Mouse (Mus musculus) CH12.LX (cell line): ENCODE data around the gene Immp2l. TPM values are rescaled to one million over a fixed set of nuclear protein-coding genes. Genes with fewer than 3 reads are reported as not detected.

Experiments
- DNase-seq: peaks from one replicate; pipeline ENCODE4 v3.0.0-alpha.2; 2013; ENCODE audit errors: extremely low read depth
- H3K27ac ChIP-seq: 2 replicates; pipeline ENCODE4 v1.5.1; 2012; ENCODE audit warnings: low read depth, mild to moderate bottlenecking, control low read depth, moderate library complexity; ENCODE audit not compliant: insufficient read depth
- H3K27me3 ChIP-seq: replicated peaks from 2 replicates; pipeline ENCODE3; 2012; ENCODE audit warnings: inconsistent platforms
- H3K36me3 ChIP-seq, 2 experiments: replicated peaks in 1 of 2; 2 replicates each; pipeline versions ENCODE3 to v1.6.1; 2012; ENCODE audit warnings: inconsistent platforms in 1 of 2, low read length in 1 of 2, mild to moderate bottlenecking in 1 of 2, mixed read lengths in 1 of 2, moderate library complexity in 1 of 2; ENCODE audit not compliant: control insufficient read depth in 1 of 2, insufficient read depth in 1 of 2
- H3K4me1 ChIP-seq, 2 experiments: 2 replicates each; pipeline ENCODE4 v1.6.1; 2012; ENCODE audit warnings: inconsistent platforms in 1 of 2, moderate library complexity in 1 of 2; ENCODE audit not compliant: insufficient read depth in 2 of 2, control insufficient read depth in 1 of 2
- H3K4me2 ChIP-seq: 2 replicates; pipeline ENCODE4 v1.6.1; 2012; ENCODE audit warnings: low read depth, mild to moderate bottlenecking, control low read depth; ENCODE audit not compliant: poor library complexity, insufficient read depth, severe bottlenecking
- H3K4me3 ChIP-seq, 3 experiments: fragments of 150-350 bp in 1 of 3; sonication (generic) in 1 of 3; replicated peaks in 1 of 3; 2 replicates each; pipeline versions ENCODE3 to v1.5.1; 2011 to 2012; ENCODE audit warnings: low read depth in 2 of 3, low read length in 2 of 3, mild to moderate bottlenecking in 2 of 3, moderate library complexity in 2 of 3, control low read depth in 1 of 3, improper control_type of control experiment in 1 of 3, inconsistent platforms in 1 of 3, mixed read lengths in 1 of 3; ENCODE audit not compliant: poor library complexity in 1 of 3
- H3K79me2 ChIP-seq: replicated peaks from 2 replicates; pipeline ENCODE4 v1.6.1; 2012; ENCODE audit warnings: mild to moderate bottlenecking, moderate library complexity; ENCODE audit not compliant: control insufficient read depth, poor library complexity, insufficient read depth, severe bottlenecking; ENCODE audit errors: extremely low read depth
- H3K9ac ChIP-seq: 2 replicates; pipeline ENCODE4 v1.6.1; 2012; ENCODE audit warnings: low read depth, mild to moderate bottlenecking, control low read depth, moderate library complexity; ENCODE audit not compliant: insufficient read depth
- H3K9me3 ChIP-seq: replicated peaks from 2 replicates; pipeline ENCODE3; 2012; ENCODE audit warnings: low read length, inconsistent platforms, mixed read lengths
- BHLHE40 ChIP-seq: IDR thresholded peaks from 2 replicates; pipeline ENCODE4 v1.6.1; 2011; ENCODE audit warnings: mild to moderate bottlenecking, low read depth, low read length, improper control_type of control experiment
- CHD1 ChIP-seq: IDR thresholded peaks from 2 replicates; pipeline ENCODE4 v1.6.1; 2012; ENCODE audit warnings: low read depth, low read length, improper control_type of control experiment, inconsistent platforms
- CHD2 ChIP-seq: IDR thresholded peaks from 2 replicates; pipeline ENCODE4 v1.6.1; 2011; ENCODE audit warnings: low read length, improper control_type of control experiment
- E2F4 ChIP-seq: IDR thresholded peaks from 2 replicates; pipeline ENCODE4 v1.6.1; 2011; ENCODE audit warnings: low read depth, low read length, improper control_type of control experiment; ENCODE audit not compliant: insufficient replicate concordance
- EP300 ChIP-seq: IDR thresholded peaks from 2 replicates; pipeline ENCODE4 v1.6.1; 2011; ENCODE audit warnings: low read length, improper control_type of control experiment
- ETS1 ChIP-seq: conservative IDR thresholded peaks from 2 replicates; pipeline ENCODE4 v1.6.1; 2012; ENCODE audit warnings: low read depth, mild to moderate bottlenecking, inconsistent platforms, low read length, improper control_type of control experiment, moderate library complexity
- GABPA ChIP-seq: IDR thresholded peaks from 2 replicates; pipeline ENCODE4 v1.6.1; 2012; ENCODE audit warnings: low read depth, low read length, improper control_type of control experiment, inconsistent platforms; ENCODE audit not compliant: insufficient replicate concordance
- HCFC1 ChIP-seq: IDR thresholded peaks from 2 replicates; pipeline ENCODE4 v1.6.1; 2012; ENCODE audit warnings: low read depth, mild to moderate bottlenecking, inconsistent platforms, low read length, improper control_type of control experiment
- IRF4 ChIP-seq: IDR thresholded peaks from 2 replicates; pipeline ENCODE4 v1.6.1; 2014; ENCODE audit warnings: low read depth, mild to moderate bottlenecking, inconsistent platforms, low read length, improper control_type of control experiment
- JUN ChIP-seq: IDR thresholded peaks from 2 replicates; pipeline ENCODE4 v1.6.1; 2011; ENCODE audit warnings: low read depth, mild to moderate bottlenecking, low read length, improper control_type of control experiment, moderate library complexity; ENCODE audit not compliant: insufficient read depth
- JUND ChIP-seq: conservative IDR thresholded peaks from 2 replicates; pipeline ENCODE4 v1.6.1; 2011; ENCODE audit warnings: low read depth, low read length, improper control_type of control experiment
- KAT2A ChIP-seq: IDR thresholded peaks from 2 replicates; pipeline ENCODE4 v1.6.1; 2012; ENCODE audit warnings: low read length, improper control_type of control experiment, inconsistent platforms; ENCODE audit not compliant: insufficient replicate concordance
- MAFK ChIP-seq: IDR thresholded peaks from 2 replicates; pipeline ENCODE4 v1.6.1; 2011; ENCODE audit warnings: low read length, improper control_type of control experiment; ENCODE audit not compliant: insufficient replicate concordance
- MAZ ChIP-seq: IDR thresholded peaks from 2 replicates; pipeline ENCODE4 v1.6.1; 2012; ENCODE audit warnings: low read depth, mild to moderate bottlenecking, inconsistent platforms, low read length, improper control_type of control experiment, moderate library complexity
- MEF2A ChIP-seq: IDR thresholded peaks from 2 replicates; pipeline ENCODE4 v1.6.1; 2014; ENCODE audit warnings: low read depth, mild to moderate bottlenecking, inconsistent platforms, low read length, improper control_type of control experiment, borderline replicate concordance
- MYC ChIP-seq: IDR thresholded peaks from 2 replicates; pipeline ENCODE4 v1.6.1; 2011; ENCODE audit warnings: low read depth, mild to moderate bottlenecking, improper control_type of control experiment, low read length
- NELFE ChIP-seq: IDR thresholded peaks from 2 replicates; pipeline ENCODE4 v1.6.1; 2011; ENCODE audit warnings: low read depth, low read length, improper control_type of control experiment
- NRF1 ChIP-seq: IDR thresholded peaks from 2 replicates; pipeline ENCODE4 v1.6.1; 2014; ENCODE audit warnings: low read depth, mild to moderate bottlenecking, inconsistent platforms, low read length, improper control_type of control experiment, moderate library complexity
- PAX5 ChIP-seq: IDR thresholded peaks from 2 replicates; pipeline ENCODE4 v1.6.1; 2012; ENCODE audit warnings: low read length, inconsistent platforms, mixed read lengths
- POLR2A ChIP-seq: IDR thresholded peaks from 2 replicates; pipeline ENCODE4 v1.6.1; 2011; ENCODE audit warnings: low read depth, mild to moderate bottlenecking, improper control_type of control experiment, low read length
- RAD21 ChIP-seq: IDR thresholded peaks from 2 replicates; pipeline ENCODE4 v1.6.1; 2011; ENCODE audit warnings: low read depth, mild to moderate bottlenecking, low read length, improper control_type of control experiment, moderate library complexity
- RCOR1 ChIP-seq: conservative IDR thresholded peaks from 2 replicates; pipeline ENCODE4 v1.6.1; 2012; ENCODE audit warnings: low read depth, mild to moderate bottlenecking, inconsistent platforms, low read length, improper control_type of control experiment
- SIN3A ChIP-seq: IDR thresholded peaks from 2 replicates; pipeline ENCODE4 v1.6.1; 2012; ENCODE audit warnings: low read length, improper control_type of control experiment, inconsistent platforms
- SMC3 ChIP-seq: IDR thresholded peaks from 2 replicates; pipeline ENCODE4 v1.6.1; 2011; ENCODE audit warnings: low read depth, low read length, improper control_type of control experiment
- TBP ChIP-seq: conservative IDR thresholded peaks from 2 replicates; pipeline ENCODE4 v1.6.1; 2011; ENCODE audit warnings: low read depth, low read length, improper control_type of control experiment
- TCF12 ChIP-seq: IDR thresholded peaks from 2 replicates; pipeline ENCODE4 v1.6.1; 2014; ENCODE audit warnings: low read depth, mild to moderate bottlenecking, inconsistent platforms, low read length, improper control_type of control experiment
- USF1 ChIP-seq: IDR thresholded peaks from 2 replicates; pipeline ENCODE4 v1.6.1; 2014; ENCODE audit warnings: low read depth, mild to moderate bottlenecking, inconsistent platforms, low read length, improper control_type of control experiment
- ZC3H11A ChIP-seq: IDR thresholded peaks from 2 replicates; pipeline ENCODE4 v1.6.1; 2012; ENCODE audit warnings: low read depth, mild to moderate bottlenecking, inconsistent platforms, low read length, improper control_type of control experiment
- ZKSCAN1 ChIP-seq: IDR thresholded peaks from 2 replicates; pipeline ENCODE4 v1.6.1; 2012; ENCODE audit warnings: low read depth, inconsistent platforms, low read length, improper control_type of control experiment, borderline replicate concordance
- ZMIZ1 ChIP-seq: IDR thresholded peaks from 2 replicates; pipeline ENCODE4 v1.6.1; 2012; ENCODE audit warnings: low read depth, mild to moderate bottlenecking, inconsistent platforms, low read length, improper control_type of control experiment
- dilution Hi-C: fragments of 300-500 bp; cut with MboI; formaldehyde crosslinking; loops from 2 replicates; pipeline ENCODE4 v1.14.3; 2020; ENCODE audit warnings: low sequenced_read_pairs; ENCODE audit not compliant: extremely low pct_unique_long_range_greater_than_20kb, extremely low pct_ligation_motif_present
- in situ Hi-C: fragments of 300-500 bp; cut with MboI; formaldehyde crosslinking; loops from 3 replicates; pipeline ENCODE4 v1.14.3; 2019; ENCODE audit warnings: low sequenced_read_pairs, low pct_ligation_motif_present, low pct_unique_long_range_greater_than_20kb, mixed read lengths
- polyA plus RNA-seq: library from polyadenylated mRNA; unstranded; fragments of >175 nt; gene quantifications from 2 replicates; pipeline ENCODE4 v1.2.1, GENCODE M21; 2012; ENCODE audit warnings: low read depth; ENCODE audit not compliant: insufficient read length
- total RNA-seq, 2 experiments: library from RNA; depleted of rRNA; stranded (reverse); fragments of 300-350 nt in 1 of 2; fragments of >200 nt in 1 of 2; gene quantifications; 2 replicates each; pipeline ENCODE4 v1.2.3; 2012 to 2014

Immp2l gene
- total and polyA plus RNA-seq, 3 experiments, result 4.8 to 16.5 (median 9.9) TPM

GRCm38 (mm10) chr12:41727221-41727620, 703.3 kb downstream of the Immp2l start:
- dilution Hi-C loops, result no loop called here
- H3K4me2 ChIP-seq, result no peak overlapping the region
- no peaks in the 10 kb centered on the region for H3K27me3 ChIP-seq
- TF ChIP-seq EP300, result no peak
- TF ChIP-seq PAX5, result no peak
- TF ChIP-seq MAZ, result no peak
- TF ChIP-seq JUN, result no peak
- TF ChIP-seq MAFK, result no peak
- no peak for TF ChIP-seq GABPA
- no peak for TF ChIP-seq NELFE
- no peak for TF ChIP-seq CHD2
- no peak for TF ChIP-seq ZMIZ1
- TF ChIP-seq USF1, result no peak
- no peak for TF ChIP-seq TBP
- TF ChIP-seq SMC3, result no peak
- no peak for TF ChIP-seq JUND
- TF ChIP-seq POLR2A, result no peak
- no peak for TF ChIP-seq ETS1
- TF ChIP-seq IRF4, result no peak
- TF ChIP-seq MEF2A, result no peak
- TF ChIP-seq RCOR1, result no peak
- TF ChIP-seq KAT2A, result no peak
- in situ Hi-C loops, result no loop called here
- H3K36me3 ChIP-seq, result no peaks in the 10 kb centered on the region
- no peaks in the 10 kb centered on the region for H3K79me2 ChIP-seq
- H3K9ac ChIP-seq, result no peak overlapping the region
- DNase-seq, result no peak
- no peaks in the 10 kb centered on the region for H3K4me1 ChIP-seq
- no peak overlapping the region for H3K4me3 ChIP-seq
- H3K27ac ChIP-seq, result no peak overlapping the region
- H3K9me3 ChIP-seq, result no peaks in the 10 kb centered on the region

- DNase-seq, result no peak
- Histone ChIP-seq H3K9me3 (no peaks in the 10 kb centered on the region), H3K27ac (no peak overlapping the region), H3K4me3 (no peak overlapping the region), H3K9ac (no peak overlapping the region), H3K36me3 (no peaks in the 10 kb centered on the region), H3K4me2 (no peak overlapping the region), H3K4me1 (no peaks in the 10 kb centered on the region), H3K27me3 (no peaks in the 10 kb centered on the region), H3K79me2 (no peaks in the 10 kb centered on the region)
- dilution Hi-C loops, result no loop called here
- TF ChIP-seq PAX5 (no peak), RAD21 (no peak), TCF12 (no peak), BHLHE40 (no peak), HCFC1 (no peak), SIN3A (no peak), E2F4 (no peak), ZKSCAN1 (no peak), MYC (no peak), ZC3H11A (no peak), JUN (no peak), POLR2A (no peak), CHD1 (no peak), NRF1 (no peak)
- in situ Hi-C loops, result no loop called here
Measured at GRCm38 (mm10) chr12:41727764-41728338, 704.0 kb downstream of the Immp2l start.
